In the genomic region with DNA sequence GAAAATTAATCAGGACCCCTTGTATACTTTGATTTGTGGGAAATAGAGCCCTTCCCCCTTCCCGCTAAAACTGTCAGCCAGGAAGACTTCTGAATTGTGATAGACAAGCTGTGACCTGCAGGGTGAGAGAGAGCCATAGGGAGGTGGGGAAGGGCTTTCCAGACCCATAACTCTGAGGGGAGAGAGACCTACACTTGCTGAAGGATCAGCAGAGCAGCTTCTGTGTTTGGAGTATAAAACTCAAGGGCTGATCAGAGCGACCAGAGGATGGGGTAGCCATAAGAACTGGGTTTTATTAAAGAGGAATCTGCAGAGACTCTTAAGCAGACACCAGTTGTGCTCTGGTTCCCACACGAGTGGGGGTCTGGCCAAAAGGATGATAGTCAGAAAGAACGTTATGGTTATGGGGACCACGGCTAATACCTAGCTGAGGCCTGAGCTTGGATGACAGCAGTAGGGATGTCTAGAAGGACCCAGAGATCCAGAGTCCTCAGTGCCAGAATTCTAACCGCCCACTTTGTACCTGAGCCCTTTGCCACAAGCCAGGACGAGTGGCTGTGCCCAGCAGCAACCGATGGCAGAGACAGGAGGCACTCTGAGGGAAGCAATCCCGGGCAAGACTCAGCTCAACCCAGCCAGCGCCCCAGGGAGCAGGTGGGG, we compare ENCODE assay signal across 20 mouse cellular contexts. TPM values are rescaled to one million over a fixed set of nuclear protein-coding genes. Genes with fewer than 3 reads are reported as not detected.
DNase-seq lines count a peak whose midpoint lies in the region; ATAC-seq lines count a peak whose summit lies in the region.
"Had no signal": no experiment of that assay in that cellular context is flagged by ENCODE, and none has a peak within 500 bp of the region (broad histone marks: within the 10 kb centered on the region; RNA-seq: fewer than 3 reads in every experiment).

No protein-coding gene starts in this region.

- no peaks in the 10 kb centered on the region for H3K9me3 ChIP-seq in hindbrain, embryonic 11.5 days (ENCODE audit: control insufficient read depth, low read length)
- no peaks in the 10 kb centered on the region for H3K9me3 ChIP-seq in hindbrain, embryonic 13.5 days
- H3K9me3 ChIP-seq in midbrain, embryonic 14.5 days (ENCODE audit: control insufficient read depth, low read length), result no peaks in the 10 kb centered on the region
- no peaks in the 10 kb centered on the region for H3K9me3 ChIP-seq in midbrain, embryonic 13.5 days
- H3K9me3 ChIP-seq in stomach, embryonic 16.5 days (replicated peaks; ENCODE audit: control insufficient read depth, low read length), result no peaks in the 10 kb centered on the region
- H3K9me3 ChIP-seq: forebrain, embryonic 12.5 days; G1E; heart, embryonic 12.5 days; hindbrain, embryonic 12.5 days had no signal

- peak; percentile 24 for DNase-seq in hindbrain, embryonic 11.5 days (ENCODE audit: low spot score)
- no peak for DNase-seq in midbrain, embryonic 14.5 days
- peak; percentile 27 for DNase-seq in induced T-regulatory cell, adult 2 months (ENCODE audit: low read depth)
- DNase-seq in spleen, adult 12 weeks (ENCODE audit: low spot score), result no peak
- DNase-seq: adrenal gland, adult 8-10 months; adrenal gland, postnatal 36 days; cerebellum, adult 2 months; gastrocnemius, adult 2 months; gastrocnemius, postnatal 25 days had no signal

- no peaks in the 10 kb centered on the region for H3K36me3 ChIP-seq in hindbrain, embryonic 11.5 days (ENCODE audit: control insufficient read depth, insufficient read depth, low read length)
- no peaks in the 10 kb centered on the region for H3K36me3 ChIP-seq in hindbrain, embryonic 13.5 days
- no peaks in the 10 kb centered on the region for H3K36me3 ChIP-seq in midbrain, embryonic 14.5 days (ENCODE audit: control insufficient read depth, insufficient read depth, low read length)
- H3K36me3 ChIP-seq in midbrain, embryonic 13.5 days, result no peaks in the 10 kb centered on the region
- no peaks in the 10 kb centered on the region for H3K36me3 ChIP-seq in stomach, embryonic 16.5 days (ENCODE audit: control insufficient read depth, insufficient read depth, low read length)
- H3K36me3 ChIP-seq: forebrain, embryonic 12.5 days; G1E; heart, embryonic 12.5 days; hindbrain, embryonic 12.5 days had no signal

- H3K4me3 ChIP-seq in hindbrain, embryonic 11.5 days (ENCODE audit: low read depth, low read length), result no peak overlapping the region
- no peak overlapping the region for H3K4me3 ChIP-seq in hindbrain, embryonic 13.5 days
- no peak overlapping the region for H3K4me3 ChIP-seq in midbrain, embryonic 14.5 days (replicated peaks; ENCODE audit: low read depth, low read length)
- no peak overlapping the region for H3K4me3 ChIP-seq in midbrain, embryonic 13.5 days (replicated peaks)
- no peak overlapping the region for H3K4me3 ChIP-seq in stomach, embryonic 16.5 days (replicated peaks; ENCODE audit: low read length)

- H3K4me2 ChIP-seq in hindbrain, embryonic 11.5 days (replicated peaks; ENCODE audit: low read depth, low read length), result no peak overlapping the region
- H3K4me2 ChIP-seq in hindbrain, embryonic 13.5 days, result no peak overlapping the region
- peak overlapping the region; percentile 88; the same call in 1 of the 2 replicates for H3K4me2 ChIP-seq in midbrain, embryonic 14.5 days (ENCODE audit: low read length)
- H3K4me2 ChIP-seq in midbrain, embryonic 13.5 days (replicated peaks), result no peak overlapping the region
- H3K4me2 ChIP-seq in stomach, embryonic 16.5 days (ENCODE audit: low read depth, low read length), result no peak overlapping the region

- WGBS in hindbrain, embryonic 11.5 days, result 7% methylated on average over 10 of the region's 10 CpGs
- 12% methylated on average over 10 of the region's 10 CpGs for WGBS in hindbrain, embryonic 13.5 days
- 15% methylated on average over 10 of the region's 10 CpGs for WGBS in midbrain, embryonic 14.5 days
- WGBS in midbrain, embryonic 13.5 days, result 10% methylated on average over 10 of the region's 10 CpGs
- 14% methylated on average over 10 of the region's 10 CpGs for WGBS in stomach, embryonic 16.5 days

- H3K4me1 ChIP-seq in hindbrain, embryonic 11.5 days (replicated peaks; ENCODE audit: control insufficient read depth, insufficient read depth, low read length), result peaks cover 38% of the 10 kb centered on the region
- H3K4me1 ChIP-seq in hindbrain, embryonic 13.5 days (replicated peaks), result peaks cover 70% of the 10 kb centered on the region
- peaks cover 29% of the 10 kb centered on the region for H3K4me1 ChIP-seq in midbrain, embryonic 14.5 days (ENCODE audit: control insufficient read depth, insufficient read depth, low read length)
- H3K4me1 ChIP-seq in midbrain, embryonic 13.5 days (replicated peaks), result peaks cover 65% of the 10 kb centered on the region
- H3K4me1 ChIP-seq in stomach, embryonic 16.5 days (ENCODE audit: control insufficient read depth, insufficient read depth, low read length), result peaks cover 46% of the 10 kb centered on the region

- ATAC-seq in hindbrain, embryonic 11.5 days (ENCODE audit: low FRiP score), result no peak
- no peak for ATAC-seq in hindbrain, embryonic 13.5 days (ENCODE audit: low FRiP score)
- ATAC-seq in midbrain, embryonic 14.5 days (ENCODE audit: low FRiP score, low TSS enrichment), result no peak
- ATAC-seq in midbrain, embryonic 13.5 days, result no peak
- no peak for ATAC-seq in stomach, embryonic 16.5 days (ENCODE audit: insufficient read depth, low FRiP score)
- ATAC-seq in CD4-positive, CD25-positive, alpha-beta regulatory T cell, adult 4 months, result no peak
- ATAC-seq: forebrain, embryonic 16.5 days had no signal

- no peak overlapping the region for H3K9ac ChIP-seq in hindbrain, embryonic 11.5 days (ENCODE audit: low read depth, low read length)
- H3K9ac ChIP-seq in hindbrain, embryonic 13.5 days, result no peak overlapping the region
- H3K9ac ChIP-seq in midbrain, embryonic 14.5 days (replicated peaks; ENCODE audit: low read length), result no peak overlapping the region
- H3K9ac ChIP-seq in midbrain, embryonic 13.5 days (replicated peaks), result no peak overlapping the region
- H3K9ac ChIP-seq in stomach, embryonic 16.5 days (ENCODE audit: low read length), result no peak overlapping the region
- H3K9ac ChIP-seq: forebrain, embryonic 12.5 days had no signal

- H3K27ac ChIP-seq in hindbrain, embryonic 11.5 days (ENCODE audit: low read depth, low read length), result no peak overlapping the region
- H3K27ac ChIP-seq in hindbrain, embryonic 13.5 days, result no peak overlapping the region
- H3K27ac ChIP-seq in midbrain, embryonic 14.5 days (replicated peaks; ENCODE audit: low read depth, low read length), result no peak overlapping the region
- no peak overlapping the region for H3K27ac ChIP-seq in midbrain, embryonic 13.5 days
- H3K27ac ChIP-seq in stomach, embryonic 16.5 days (ENCODE audit: low read length), result 0 out of 2 replicates have a peak overlapping the region, but pooled peaks have one; percentile 21
- H3K27ac ChIP-seq: forebrain, embryonic 12.5 days; gastrocnemius, adult 2 months; hindbrain, embryonic 12.5 days had no signal

- peaks cover 91% of the 10 kb centered on the region for H3K27me3 ChIP-seq in hindbrain, embryonic 11.5 days (ENCODE audit: control insufficient read depth, insufficient read depth, low read length)
- peaks cover 88% of the 10 kb centered on the region for H3K27me3 ChIP-seq in hindbrain, embryonic 13.5 days
- H3K27me3 ChIP-seq in midbrain, embryonic 14.5 days (ENCODE audit: control insufficient read depth, insufficient read depth, low read length), result peaks cover 69% of the 10 kb centered on the region
- H3K27me3 ChIP-seq in midbrain, embryonic 13.5 days, result peaks cover 90% of the 10 kb centered on the region
- peaks cover 90% of the 10 kb centered on the region for H3K27me3 ChIP-seq in stomach, embryonic 16.5 days (ENCODE audit: control insufficient read depth, insufficient read depth, low read length)

RNA-seq across cellular contexts. Expression of gene Wnt10a, which starts 13.0 kb away (rescaled TPM):
- polyA plus RNA-seq in hindbrain, embryonic 11.5 days (2014; fragmentation: Nextera tagmentation; extraction: Ambion mirVana), result 1.6 and 2.0 TPM in 2 replicates
- 0.19 and 0.45 TPM in 2 replicates for polyA plus RNA-seq in hindbrain, embryonic 13.5 days (2015; fragmentation: Nextera tagmentation; extraction: Ambion mirVana)
- 0.11 and 0.36 TPM in 2 replicates for polyA plus RNA-seq in midbrain, embryonic 14.5 days (2014; fragmentation: Nextera tagmentation; extraction: Ambion mirVana)
- 0.35 and 0.45 TPM in 2 replicates for polyA plus RNA-seq in midbrain, embryonic 13.5 days (2015; fragmentation: Nextera tagmentation; extraction: Ambion mirVana)
- 2.9 and 3.2 TPM in 2 replicates for polyA plus RNA-seq in stomach, embryonic 16.5 days (2015; fragmentation: Nextera tagmentation; extraction: Ambion mirVana)
- polyA plus RNA-seq in CD4-positive, CD25-positive, alpha-beta regulatory T cell, adult 4 months (2017; shearing (Covaris generic)), result under 1 TPM; 0.13 to 0.48 TPM
- polyA plus RNA-seq: G1E had no signal

RNA-seq across cellular contexts. Expression of gene Wnt6, which starts 32.6 kb away (rescaled TPM):
- polyA plus RNA-seq in hindbrain, embryonic 11.5 days (2014; fragmentation: Nextera tagmentation; extraction: Ambion mirVana), result 6.7 and 10.0 TPM in 2 replicates
- polyA plus RNA-seq in hindbrain, embryonic 13.5 days (2015; fragmentation: Nextera tagmentation; extraction: Ambion mirVana), result 3.6 and 4.5 TPM in 2 replicates
- 2.7 TPM in 1 of 2 replicates, not detected in the other for polyA plus RNA-seq in midbrain, embryonic 14.5 days (2014; fragmentation: Nextera tagmentation; extraction: Ambion mirVana)
- 2.4 and 2.5 TPM in 2 replicates for polyA plus RNA-seq in midbrain, embryonic 13.5 days (2015; fragmentation: Nextera tagmentation; extraction: Ambion mirVana)
- polyA plus RNA-seq in stomach, embryonic 16.5 days (2015; fragmentation: Nextera tagmentation; extraction: Ambion mirVana), result 2.4 and 2.8 TPM in 2 replicates
- not detected for polyA plus RNA-seq in CD4-positive, CD25-positive, alpha-beta regulatory T cell, adult 4 months (2017; shearing (Covaris generic))
- polyA plus RNA-seq: G1E had no signal

RNA-seq across cellular contexts. Expression of gene Cdk5r2, which starts 50.4 kb away (rescaled TPM):
- 4.6 and 5.3 TPM in 2 replicates for polyA plus RNA-seq in hindbrain, embryonic 11.5 days (2014; fragmentation: Nextera tagmentation; extraction: Ambion mirVana)
- 6.1 and 6.5 TPM in 2 replicates for polyA plus RNA-seq in hindbrain, embryonic 13.5 days (2015; fragmentation: Nextera tagmentation; extraction: Ambion mirVana)
- polyA plus RNA-seq in midbrain, embryonic 14.5 days (2014; fragmentation: Nextera tagmentation; extraction: Ambion mirVana), result 16.5 and 29.9 TPM in 2 replicates
- 4.8 and 7.1 TPM in 2 replicates for polyA plus RNA-seq in midbrain, embryonic 13.5 days (2015; fragmentation: Nextera tagmentation; extraction: Ambion mirVana)
- polyA plus RNA-seq in stomach, embryonic 16.5 days (2015; fragmentation: Nextera tagmentation; extraction: Ambion mirVana), result 0.06 and 0.20 TPM in 2 replicates
- not detected for polyA plus RNA-seq in CD4-positive, CD25-positive, alpha-beta regulatory T cell, adult 4 months (2017; shearing (Covaris generic))
- polyA plus RNA-seq: G1E; heart, embryonic 12.5 days; heart, embryonic 16.5 days had no signal

RNA-seq across cellular contexts. Expression of gene Prkag3, which starts 55.3 kb away (rescaled TPM):
- 0.22 TPM in 1 of 2 replicates, not detected in the other for polyA plus RNA-seq in hindbrain, embryonic 11.5 days (2014; fragmentation: Nextera tagmentation; extraction: Ambion mirVana)
- polyA plus RNA-seq in hindbrain, embryonic 13.5 days (2015; fragmentation: Nextera tagmentation; extraction: Ambion mirVana), result 0.16 and 0.21 TPM in 2 replicates
- not detected in 2 replicates for polyA plus RNA-seq in midbrain, embryonic 14.5 days (2014; fragmentation: Nextera tagmentation; extraction: Ambion mirVana)
- 0.08 TPM in 1 of 2 replicates, not detected in the other for polyA plus RNA-seq in midbrain, embryonic 13.5 days (2015; fragmentation: Nextera tagmentation; extraction: Ambion mirVana)
- polyA plus RNA-seq in stomach, embryonic 16.5 days (2015; fragmentation: Nextera tagmentation; extraction: Ambion mirVana), result 0.31 and 1.8 TPM in 2 replicates
- not detected for polyA plus RNA-seq in CD4-positive, CD25-positive, alpha-beta regulatory T cell, adult 4 months (2017; shearing (Covaris generic))
- polyA plus RNA-seq: embryonic facial prominence, embryonic 11.5 days; forebrain, embryonic 12.5 days; forebrain, embryonic 16.5 days; G1E had no signal

Comparison
In these comparisons a context has a peak if more than half of its experiments do, and no peak if none do; other contexts are left out.
1. DNase-seq: peak in hindbrain, embryonic 11.5 days (single experiment) and induced T-regulatory cell, adult 2 months (single experiment); none in midbrain, embryonic 14.5 days (single experiment) and spleen, adult 12 weeks (single experiment).